Mouse (Mus musculus) forebrain, embryonic 15.5 days (tissue): ENCODE results near the gene Csf2rb. TPM values are rescaled to one million over a fixed set of nuclear protein-coding genes. Genes with fewer than 3 reads are reported as not detected.
"Not testable (repeated sequence)": the region's sequence is repeated elsewhere in the genome, so short reads cannot be mapped to it uniquely, and the experiment has no call there.

Source experiments
- ATAC-seq: fragments of 200-750 bp; cut with Nextera tagmentation; replicated peaks from 2 replicates; pipeline ENCODE4 v1.8.0; 2017; ENCODE audit warnings: mild to moderate bottlenecking, moderate TSS enrichment, moderate library complexity
- H3K27ac ChIP-seq: fragments of 300-500 bp; sonication (generic); replicated peaks from 2 replicates; pipeline ENCODE4 v1.5.1; 2015; ENCODE audit warnings: mild to moderate bottlenecking, inconsistent platforms
- H3K27me3 ChIP-seq: fragments of 300-500 bp; sonication (generic); 2 replicates; pipeline ENCODE4 v1.6.1; 2015; ENCODE audit warnings: inconsistent platforms
- H3K36me3 ChIP-seq: fragments of 300-500 bp; sonication (generic); 2 replicates; pipeline ENCODE4 v1.6.1; 2015; ENCODE audit warnings: mild to moderate bottlenecking, inconsistent platforms
- H3K4me1 ChIP-seq: fragments of 300-500 bp; sonication (generic); 2 replicates; pipeline ENCODE4 v1.6.1; 2015; ENCODE audit warnings: inconsistent platforms
- H3K4me2 ChIP-seq: fragments of 300-500 bp; sonication (generic); replicated peaks from 2 replicates; pipeline ENCODE4 v1.6.1; 2015; ENCODE audit warnings: mild to moderate bottlenecking, inconsistent platforms
- H3K4me3 ChIP-seq: fragments of 300-500 bp; sonication (generic); 2 replicates; pipeline ENCODE4 v1.5.1; 2015; ENCODE audit warnings: mild to moderate bottlenecking, inconsistent platforms
- H3K9ac ChIP-seq: fragments of 300-500 bp; sonication (generic); replicated peaks from 2 replicates; pipeline ENCODE4 v1.6.1; 2015; ENCODE audit warnings: mild to moderate bottlenecking, inconsistent platforms
- H3K9me3 ChIP-seq: fragments of 300-500 bp; sonication (generic); 2 replicates; pipeline ENCODE4 v1.6.1; 2016; ENCODE audit warnings: inconsistent platforms
- WGBS: fragments of 180-500 bp; shearing (Covaris S2); methylation state at CpG from one replicate; pipeline ENCODE4 v1.1.7; 2015; ENCODE audit warnings: mixed read lengths; 5-methylcytosine and 5-hydroxymethylcytosine counted together
- polyA plus RNA-seq: library from polyadenylated mRNA; unstranded; fragments of >200 nt; fragmentation: Nextera tagmentation; extraction: Ambion mirVana; gene quantifications from 2 replicates; pipeline ENCODE4 v1.2.1, GENCODE M21; 2015

Csf2rb gene
- polyA plus RNA-seq, result 0.32 and 0.75 TPM in 2 replicates

- H3K27me3 ChIP-seq, result no peaks in the 10 kb centered on the region
- ATAC-seq, result no peak
- no peak within 1 kb of the TSS for H3K27ac ChIP-seq
- H3K9me3 ChIP-seq, result no peaks in the 10 kb centered on the region
- no peaks in the 10 kb centered on the region for H3K36me3 ChIP-seq
- H3K4me2 ChIP-seq, result no peak within 1 kb of the TSS
- 87% methylated on average over 11 of the region's 11 CpGs for WGBS
- no peak within 1 kb of the TSS for H3K9ac ChIP-seq
- H3K4me3 ChIP-seq, result no peak within 1 kb of the TSS
- no peaks in the 10 kb centered on the region for H3K4me1 ChIP-seq
Observed at GRCm38 (mm10) chr15:78325671-78326339, at the start of gene Csf2rb. TSS of gene Csf2rb (plus strand) at chr15:78325752.

DNA sequence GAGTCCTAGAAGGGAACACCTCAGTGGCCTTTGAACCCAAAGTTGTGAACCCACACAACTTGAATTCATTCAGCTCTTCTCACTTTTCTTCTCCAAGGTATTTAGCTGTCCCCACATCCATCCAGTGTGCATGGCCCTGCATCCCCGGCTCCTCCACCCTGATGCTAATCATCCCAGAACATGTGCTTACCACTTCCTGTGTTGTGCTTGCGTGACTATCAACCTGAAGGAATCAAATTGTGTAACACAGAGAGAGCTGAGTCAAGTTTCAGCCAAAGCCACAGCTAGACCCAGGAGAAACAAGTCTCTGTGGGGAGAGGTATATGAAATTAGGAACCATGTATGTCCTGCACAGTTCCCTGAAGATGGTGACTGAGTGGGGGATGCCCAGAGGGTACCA, 47.2 kb upstream of the Csf2rb start:
- H3K27me3 ChIP-seq, result no peaks in the 10 kb centered on the region
- no peak overlapping the region for H3K9ac ChIP-seq
- H3K4me2 ChIP-seq, result no peak overlapping the region
- H3K36me3 ChIP-seq, result no peaks in the 10 kb centered on the region
- WGBS, result 90% methylated on average over 2 of the region's 2 CpGs
- no peaks in the 10 kb centered on the region for H3K9me3 ChIP-seq
- H3K4me3 ChIP-seq, result no peak overlapping the region
- no peaks in the 10 kb centered on the region for H3K4me1 ChIP-seq
- no peak for ATAC-seq
- no peak overlapping the region for H3K27ac ChIP-seq

- no peak for ATAC-seq
- Histone ChIP-seq H3K9me3 (no peaks in the 10 kb centered on the region), H3K4me3 (no peak overlapping the region), H3K27me3 (no peaks in the 10 kb centered on the region), H3K36me3 (no peaks in the 10 kb centered on the region), H3K27ac (no peak overlapping the region), H3K4me1 (no peaks in the 10 kb centered on the region), H3K4me2 (no peak overlapping the region), H3K9ac (no peak overlapping the region)
- WGBS, result 86% methylated on average over 5 of the region's 5 CpGs
Observed at GRCm38 (mm10) chr15:78287941-78288340, 37.6 kb upstream of the Csf2rb start.

DNA sequence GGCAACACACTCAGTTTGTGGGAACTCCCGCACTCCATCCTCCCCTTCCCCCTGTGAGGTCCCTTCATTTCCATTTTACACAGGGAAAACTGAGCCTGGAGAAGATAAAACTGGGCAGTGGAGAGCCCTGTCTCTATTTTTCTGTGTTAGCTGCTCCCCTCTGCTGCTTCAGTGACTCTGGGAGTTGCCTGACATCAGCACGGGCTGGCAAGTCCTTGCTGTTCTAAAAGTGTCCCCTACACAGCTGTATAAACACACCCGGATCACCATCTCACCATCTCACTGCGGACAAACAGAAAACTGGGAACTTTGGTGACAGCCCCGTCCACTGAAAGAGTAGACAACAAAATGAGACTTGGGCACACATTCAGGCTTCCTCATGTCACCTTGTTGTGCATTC, 35.8 kb upstream of the Csf2rb start:
- not testable (repeated sequence) for H3K27me3 ChIP-seq, H3K36me3 ChIP-seq, H3K9ac ChIP-seq, H3K4me3 ChIP-seq, H3K9me3 ChIP-seq, H3K4me1 ChIP-seq, ATAC-seq, H3K4me2 ChIP-seq, H3K27ac ChIP-seq
- 75% methylated on average over 5 of the region's 5 CpGs for WGBS

DNA sequence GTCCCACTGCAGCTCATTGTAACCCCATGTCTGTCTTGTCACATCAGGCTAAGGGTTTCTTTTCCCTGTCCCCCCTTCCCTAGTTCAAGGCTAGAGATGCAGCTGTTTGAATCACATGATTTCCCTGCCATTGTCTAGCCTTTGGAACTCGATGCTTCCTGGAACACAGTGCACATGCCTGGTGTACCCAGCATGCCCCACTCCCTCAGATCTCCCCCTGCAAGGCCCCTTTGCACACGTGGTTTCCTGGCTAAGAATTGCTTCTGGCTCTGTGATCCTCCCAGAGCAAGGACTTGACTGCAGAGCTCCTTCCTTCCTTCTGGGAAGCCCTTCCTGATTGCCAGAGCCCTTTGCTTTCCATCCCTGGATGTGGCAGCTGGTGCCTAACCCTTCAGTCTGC, 32.3 kb upstream of the Csf2rb start:
- WGBS, result 2% methylated on average over 2 of the region's 2 CpGs
- H3K4me1 ChIP-seq, result not testable (repeated sequence)

DNA sequence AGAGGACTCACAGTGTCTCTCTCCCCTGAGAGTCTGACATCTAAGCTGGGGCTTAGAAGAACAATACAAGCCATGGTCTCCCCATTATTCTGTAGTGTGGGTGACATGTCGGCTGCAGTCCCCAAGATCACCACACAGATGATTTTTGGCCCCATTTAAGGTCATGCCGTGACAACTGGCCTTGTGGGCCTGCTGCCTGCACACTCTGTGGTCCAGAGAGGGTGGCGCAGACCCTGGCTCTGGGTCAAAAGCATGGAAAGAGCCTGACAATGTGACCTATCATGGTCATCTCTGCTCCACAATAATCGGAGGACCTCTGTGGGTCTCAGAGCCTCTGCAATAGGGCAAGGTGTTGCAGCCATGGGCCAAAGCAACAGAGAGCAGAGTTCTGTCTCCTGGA, 31.8 kb upstream of the Csf2rb start:
- Histone ChIP-seq H3K4me1 (no peaks in the 10 kb centered on the region), H3K9ac (no peak overlapping the region), H3K9me3 (no peaks in the 10 kb centered on the region), H3K36me3 (no peaks in the 10 kb centered on the region), H3K27ac (no peak overlapping the region), H3K4me3 (no peak overlapping the region), H3K27me3 (no peaks in the 10 kb centered on the region), H3K4me2 (no peak overlapping the region)
- ATAC-seq, result no peak
- WGBS, result 83% methylated on average over 4 of the region's 4 CpGs

More for the DNA sequence above, 32.3 kb upstream of the Csf2rb start:
- H3K36me3 ChIP-seq, H3K27me3 ChIP-seq, H3K4me3 ChIP-seq, ATAC-seq, H3K27ac ChIP-seq, H3K4me2 ChIP-seq, H3K9me3 ChIP-seq, H3K9ac ChIP-seq: not testable (repeated sequence)

DNA sequence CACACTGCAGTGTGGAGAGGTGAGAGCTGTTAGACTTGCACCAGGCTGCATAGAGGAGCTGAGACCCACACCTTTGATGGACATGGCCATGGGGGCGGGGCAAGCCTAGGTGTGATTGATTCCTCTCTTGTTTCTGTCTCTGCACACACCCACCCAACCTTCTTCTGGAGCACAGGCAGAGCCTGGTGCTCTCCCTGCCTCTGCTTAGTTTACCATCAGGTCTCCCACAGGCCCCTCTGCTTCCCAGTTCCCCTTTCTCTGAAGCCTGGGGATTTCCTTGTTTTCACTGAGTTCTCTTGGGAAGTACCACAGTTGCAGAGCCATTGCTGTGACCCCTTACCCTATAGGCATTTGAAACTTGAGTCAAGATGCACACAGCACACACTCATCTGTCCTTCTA, 27.0 kb upstream of the Csf2rb start:
- Histone ChIP-seq H3K9ac (no peak overlapping the region), H3K9me3 (no peaks in the 10 kb centered on the region), H3K27ac (no peak overlapping the region), H3K4me2 (no peak overlapping the region), H3K36me3 (no peaks in the 10 kb centered on the region), H3K4me1 (no peaks in the 10 kb centered on the region), H3K27me3 (no peaks in the 10 kb centered on the region), H3K4me3 (no peak overlapping the region)
- ATAC-seq, result no peak
- WGBS, result 80% methylated on average over 1 of the region's 1 CpGs

DNA sequence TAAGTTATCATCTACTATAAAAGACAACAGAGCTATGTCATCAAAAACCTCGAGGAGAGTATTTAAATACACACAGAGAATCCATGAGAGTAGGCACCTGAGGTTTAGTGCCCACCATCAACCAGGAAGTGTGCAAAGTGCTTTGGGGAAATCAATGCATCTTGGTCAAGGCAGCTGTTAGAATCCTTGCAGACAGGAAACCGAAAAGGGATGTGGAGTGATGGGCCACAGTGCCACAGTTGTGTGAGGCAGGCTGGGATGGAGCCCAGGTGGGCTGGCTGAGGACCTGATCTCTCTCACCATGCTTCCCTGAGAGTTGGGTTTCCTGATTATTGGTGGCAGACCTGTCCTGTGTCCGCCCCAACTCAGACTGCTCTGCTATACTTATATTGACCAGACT, 25.9 kb upstream of the Csf2rb start:
- Histone ChIP-seq H3K4me2 (no peak overlapping the region), H3K4me1 (no peaks in the 10 kb centered on the region), H3K9me3 (no peaks in the 10 kb centered on the region), H3K27me3 (no peaks in the 10 kb centered on the region), H3K4me3 (no peak overlapping the region), H3K9ac (no peak overlapping the region), H3K36me3 (no peaks in the 10 kb centered on the region), H3K27ac (no peak overlapping the region)
- no peak for ATAC-seq
- 74% methylated on average over 3 of the region's 3 CpGs for WGBS

GRCm38 (mm10) chr15:78300773-78301172, 24.8 kb upstream of the Csf2rb start:
- H3K4me2 ChIP-seq, result no peak overlapping the region
- ATAC-seq, result no peak
- H3K4me3 ChIP-seq, result no peak overlapping the region
- no peaks in the 10 kb centered on the region for H3K36me3 ChIP-seq
- no peak overlapping the region for H3K9ac ChIP-seq
- H3K27ac ChIP-seq, result no peak overlapping the region
- no peaks in the 10 kb centered on the region for H3K27me3 ChIP-seq
- H3K9me3 ChIP-seq, result no peaks in the 10 kb centered on the region
- no peaks in the 10 kb centered on the region for H3K4me1 ChIP-seq

GRCm38 (mm10) chr15:78302718-78303117, 22.8 kb upstream of the Csf2rb start:
- H3K36me3 ChIP-seq, result no peaks in the 10 kb centered on the region
- no peak for ATAC-seq
- H3K4me2 ChIP-seq, result no peak overlapping the region
- H3K9me3 ChIP-seq, result no peaks in the 10 kb centered on the region
- no peak overlapping the region for H3K9ac ChIP-seq
- H3K4me3 ChIP-seq, result no peak overlapping the region
- no peaks in the 10 kb centered on the region for H3K4me1 ChIP-seq
- no peaks in the 10 kb centered on the region for H3K27me3 ChIP-seq
- 92% methylated on average over 4 of the region's 4 CpGs for WGBS
- H3K27ac ChIP-seq, result no peak overlapping the region

DNA sequence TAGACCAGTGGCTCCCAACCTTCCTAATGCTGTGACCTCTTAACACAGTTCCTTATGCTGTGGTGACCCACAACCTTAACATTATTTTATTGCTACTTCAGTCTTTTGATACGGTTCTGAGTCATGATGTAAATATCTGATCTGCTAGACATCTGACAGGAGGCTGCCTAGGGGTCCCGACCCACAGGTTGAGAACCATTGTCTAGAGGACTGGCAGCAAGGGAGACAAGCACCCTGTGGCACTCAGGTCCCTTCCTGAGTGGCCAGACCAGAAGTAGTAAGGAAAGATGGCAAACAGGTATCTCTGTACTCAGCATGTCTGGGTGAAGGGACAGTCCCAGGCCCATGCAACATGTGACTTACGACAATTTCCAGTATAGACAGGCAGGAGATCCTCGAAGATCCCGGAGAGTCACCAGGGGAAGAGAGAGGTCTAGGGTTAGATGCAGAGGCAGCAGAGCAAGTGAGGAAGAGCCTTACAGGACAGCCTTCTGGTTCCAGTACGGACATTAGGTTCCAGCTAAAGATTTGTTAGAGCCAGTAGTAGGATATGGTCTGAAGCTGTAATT, 21.8 kb upstream of the Csf2rb start:
- Histone ChIP-seq H3K4me1 (no peaks in the 10 kb centered on the region), H3K4me3 (no peak overlapping the region), H3K9ac (no peak overlapping the region), H3K27me3 (no peaks in the 10 kb centered on the region), H3K27ac (no peak overlapping the region), H3K36me3 (no peaks in the 10 kb centered on the region), H3K4me2 (no peak overlapping the region), H3K9me3 (no peaks in the 10 kb centered on the region)
- ATAC-seq, result no peak
- WGBS, result 86% methylated on average over 6 of the region's 6 CpGs

DNA sequence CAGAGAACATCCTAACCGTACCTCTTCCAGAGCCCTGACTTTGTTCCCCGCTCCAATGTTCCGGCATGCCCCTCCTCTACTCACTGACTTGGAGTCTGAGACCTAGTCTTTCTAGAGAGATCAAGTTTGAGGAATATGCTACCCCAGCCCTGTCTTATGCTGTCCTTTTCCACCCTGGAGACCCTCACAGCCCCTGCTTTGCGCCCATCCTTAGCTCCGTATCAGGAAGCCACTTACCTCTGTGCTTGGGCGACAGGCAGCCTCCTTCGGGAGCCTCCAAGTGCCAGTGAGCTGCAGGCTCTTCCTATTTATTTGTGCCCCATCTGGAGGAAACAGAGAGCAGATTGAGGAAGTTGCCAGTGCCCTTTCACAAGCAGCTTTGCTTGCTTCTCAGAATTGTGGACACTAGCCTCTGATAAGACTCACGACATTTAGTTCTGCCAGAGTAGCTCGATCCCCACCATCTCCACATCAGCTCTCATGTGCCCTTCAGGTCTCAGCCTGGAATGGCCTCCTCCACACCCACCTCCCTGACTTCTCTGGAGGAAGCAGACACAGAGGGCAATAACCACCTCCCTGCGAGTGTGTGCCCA, 20.1 kb upstream of the Csf2rb start, which contains the start of gene Csf2rb2:
Csf2rb2 (minus strand) TSS at position 381 of the 593 bp plus-strand sequence.
- WGBS, result 88% methylated on average over 10 of the region's 10 CpGs
- Histone ChIP-seq H3K4me2 (no peak within 1 kb of the TSS), H3K4me3 (no peak within 1 kb of the TSS), H3K9ac (no peak within 1 kb of the TSS), H3K36me3 (no peaks in the 10 kb centered on the region), H3K4me1 (no peaks in the 10 kb centered on the region), H3K27ac (no peak within 1 kb of the TSS), H3K9me3 (no peaks in the 10 kb centered on the region), H3K27me3 (no peaks in the 10 kb centered on the region)
- ATAC-seq, result no peak

DNA sequence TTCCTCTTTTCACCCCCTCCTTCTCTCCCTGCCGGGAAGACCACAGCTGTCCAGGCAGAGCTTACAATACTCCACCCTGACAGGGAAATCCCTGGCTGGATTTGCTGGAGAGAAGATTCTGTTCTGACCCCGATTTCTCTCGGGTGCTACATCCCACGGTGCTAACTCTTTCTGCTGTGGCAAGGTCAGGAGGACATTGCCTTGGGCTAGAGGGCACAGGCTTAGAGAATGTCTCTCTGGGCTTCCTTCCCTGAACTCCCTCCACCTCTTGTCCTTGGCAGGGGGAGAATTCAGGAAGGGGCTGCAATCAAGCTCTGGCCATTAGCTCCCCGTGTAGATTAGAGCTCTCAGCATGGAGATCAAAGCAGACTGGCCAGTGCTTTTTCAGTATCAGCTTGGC, 15.7 kb upstream of the Csf2rb start:
- Histone ChIP-seq H3K36me3 (no peaks in the 10 kb centered on the region), H3K9ac (no peak overlapping the region), H3K4me3 (no peak overlapping the region), H3K27me3 (no peaks in the 10 kb centered on the region), H3K9me3 (no peaks in the 10 kb centered on the region), H3K27ac (no peak overlapping the region), H3K4me2 (no peak overlapping the region), H3K4me1 (no peaks in the 10 kb centered on the region)
- ATAC-seq, result no peak
- WGBS, result 55% methylated on average over 5 of the region's 5 CpGs
